Mouse (Mus musculus) urinary bladder, postnatal 4 days (tissue): ENCODE measurements around the gene Plcl2.

Experiments used
- DNase-seq, 2 experiments: peaks; one replicate each; pipeline ENCODE4 v3.0.0; 2021 to 2022; ENCODE audit warnings: low spot score in 2 of 2

Plcl2 gene

DNA sequence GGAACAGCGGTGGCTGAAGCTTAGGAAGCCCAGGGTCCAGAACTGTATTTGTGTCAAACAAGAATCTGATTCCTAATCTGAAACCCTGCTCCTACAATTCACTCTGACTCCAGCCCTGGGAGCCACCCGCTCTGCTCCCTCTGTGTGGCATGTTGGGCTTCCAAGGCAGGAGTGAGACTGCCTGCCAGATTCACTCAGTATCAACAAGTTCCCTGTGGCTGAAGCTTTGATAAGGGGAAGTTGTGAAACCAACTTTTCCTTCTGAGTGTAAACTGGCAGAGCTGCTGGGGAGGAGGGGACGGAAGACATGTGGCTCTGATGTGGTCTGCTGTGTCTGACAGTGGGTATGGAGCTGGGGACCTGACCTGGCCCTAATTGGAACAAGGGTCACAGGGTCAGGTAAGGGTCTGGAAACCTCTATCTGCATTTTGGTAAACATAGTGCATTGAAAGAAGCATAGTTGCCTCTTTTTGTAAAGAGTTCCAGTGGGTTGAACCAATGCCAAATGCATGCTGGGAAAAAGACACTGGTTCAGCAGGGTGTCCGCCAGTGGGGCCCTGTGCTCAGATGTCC, 226.3 kb downstream of the Plcl2 start:
- no peak for DNase-seq

- no peak for DNase-seq
Observed at GRCm38 (mm10) chr17:50735955-50736533, 226.8 kb downstream of the Plcl2 start.

GRCm38 (mm10) chr17:50737068-50737467, 227.9 kb downstream of the Plcl2 start:
- DNase-seq = no peak
